ENCODE assay signal across 12 mouse cellular contexts in the genomic region with DNA sequence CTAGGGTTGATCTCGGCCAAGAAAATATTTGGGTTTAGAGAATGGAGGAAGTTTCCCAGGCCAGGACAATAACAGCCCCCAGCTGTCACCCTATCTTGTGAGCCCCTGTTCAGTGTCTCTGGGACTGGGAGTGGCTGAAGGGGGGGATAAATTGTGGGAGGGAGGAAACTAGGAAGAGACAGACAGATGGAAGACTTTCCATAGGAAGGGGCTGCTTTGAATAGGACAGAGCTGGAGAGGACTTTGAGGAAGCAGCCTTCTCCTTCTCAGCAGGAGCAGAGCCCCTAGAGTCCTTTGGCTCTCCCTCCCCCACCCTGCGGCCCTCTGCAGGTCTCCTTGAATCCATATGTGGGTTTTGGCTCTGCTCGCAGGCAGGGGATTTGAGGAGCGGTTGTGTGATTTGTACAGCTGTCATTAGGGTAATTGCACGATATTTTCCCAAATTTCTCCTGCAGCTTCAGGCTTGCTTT.
DNase-seq lines count a peak whose midpoint lies in the region; ATAC-seq and TF ChIP-seq lines count a peak whose summit lies in the region.
"Had no signal": no experiment of that assay in that cellular context is flagged by ENCODE, and none has a peak within 500 bp of the region (broad histone marks: within the 10 kb centered on the region; RNA-seq: fewer than 3 reads in every experiment).

No protein-coding gene starts in this region.

- ATAC-seq in liver, postnatal 0 days, result no peak
- peak; percentile 82 for ATAC-seq in heart, embryonic 12.5 days (ENCODE audit: insufficient number of reproducible peaks, low FRiP score)

- H3K36me3 ChIP-seq in heart, adult 2 months (ENCODE audit: control insufficient read depth, insufficient read depth, low read length), result no peaks in the 10 kb centered on the region; the same call in none of the 2 replicates
- no peaks in the 10 kb centered on the region for H3K36me3 ChIP-seq in liver, postnatal 0 days (replicated peaks; ENCODE audit: insufficient read depth, low read length)
- H3K36me3 ChIP-seq in heart, embryonic 12.5 days, result no peaks in the 10 kb centered on the region

- no peak for TF ChIP-seq CTCF in heart, adult 2 months (IDR thresholded peaks at IDR 0.05)
- no peak for TF ChIP-seq CTCF in liver, postnatal 0 days (IDR thresholded peaks at IDR 0.05; ENCODE audit: low read depth)
- TF ChIP-seq CTCF in left cerebral cortex, adult 2 months (IDR thresholded peaks at IDR 0.05), result no peak

- no peaks in the 10 kb centered on the region for H3K9me3 ChIP-seq in liver, postnatal 0 days (ENCODE audit: low read length)
- no peaks in the 10 kb centered on the region for H3K9me3 ChIP-seq in heart, embryonic 12.5 days (replicated peaks)

- DNase-seq in heart, adult 2 months, result no peak
- no peak for DNase-seq in heart, postnatal 36 days
- DNase-seq in liver, result peak; percentile 14
- DNase-seq in liver, postnatal 0 days, result no peak
- DNase-seq in kidney, postnatal 4 days, result peak; percentile 41 to 43
- no peak for DNase-seq in left cerebral cortex, adult 2 months (ENCODE audit: extremely low spot score in 1 of 2, low spot score in 2 of 2)
- no peak for DNase-seq in embryo, embryonic 9.5 days (ENCODE audit: extremely low spot score)
- DNase-seq: adrenal gland, postnatal 36 days; thymus, postnatal 14 days had no signal

- intact Hi-C loops in heart, adult 2 months (cut with DNase I), result loop anchor here (5.0 to 10.0 kb wide), 2 partner anchors 73 to 196 kb away; no protein-coding TSS in a partner anchor
- intact Hi-C loops in heart, postnatal 36 days (cut with DNase I), result loop anchor here (5.0 kb wide), 1 partner anchor 73 kb away; no protein-coding TSS in a partner anchor
- intact Hi-C loops in left cerebral cortex, adult 2 months (cut with DNase I), result no loop called here

- H3K27me3 ChIP-seq in heart, adult 2 months (ENCODE audit: control insufficient read depth, insufficient read depth, low read length), result no peaks in the 10 kb centered on the region
- no peaks in the 10 kb centered on the region for H3K27me3 ChIP-seq in liver, postnatal 0 days (ENCODE audit: insufficient read depth, low read length)
- H3K27me3 ChIP-seq in heart, embryonic 12.5 days (replicated peaks), result peaks cover 30% of the 10 kb centered on the region

- H3K4me1 ChIP-seq in heart, adult 2 months (ENCODE audit: control insufficient read depth, insufficient read depth, low read length), result peaks cover 2% of the 10 kb centered on the region
- no peaks in the 10 kb centered on the region for H3K4me1 ChIP-seq in liver, postnatal 0 days (ENCODE audit: insufficient read depth)
- peaks cover 29% of the 10 kb centered on the region for H3K4me1 ChIP-seq in heart, embryonic 12.5 days (replicated peaks)

- peak overlapping the region; percentile 63 for H3K27ac ChIP-seq in heart, adult 2 months
- H3K27ac ChIP-seq in liver, postnatal 0 days (ENCODE audit: low read depth), result no peak overlapping the region
- H3K27ac ChIP-seq in heart, embryonic 12.5 days (ENCODE audit: poor library complexity, severe bottlenecking), result peak overlapping the region; percentile 66
- no peak overlapping the region for H3K27ac ChIP-seq in left cerebral cortex, adult 2 months
- H3K27ac ChIP-seq: liver, embryonic 14.5 days had no signal

- WGBS in heart, adult 2 months, result 33% methylated on average over 5 of the region's 5 CpGs
- 45% methylated on average over 5 of the region's 5 CpGs for WGBS in liver, postnatal 0 days (ENCODE audit: insufficient replicate concordance)
- WGBS in heart, embryonic 12.5 days, result 35% methylated on average over 5 of the region's 5 CpGs

- H3K4me2 ChIP-seq in liver, postnatal 0 days (ENCODE audit: low read depth, low read length), result no peak overlapping the region
- no peak overlapping the region for H3K4me2 ChIP-seq in heart, embryonic 12.5 days

- no peak for TF ChIP-seq POLR2A in heart, adult 2 months (IDR thresholded peaks at IDR 0.05; ENCODE audit: insufficient read depth, low read depth, low read length)

- no peak overlapping the region for H3K9ac ChIP-seq in heart, adult 2 months (ENCODE audit: low read depth, low read length)
- H3K9ac ChIP-seq in liver, postnatal 0 days (replicated peaks), result no peak overlapping the region
- no peak overlapping the region for H3K9ac ChIP-seq in heart, embryonic 12.5 days
- H3K9ac ChIP-seq: liver, embryonic 14.5 days had no signal

- TF ChIP-seq EP300 in heart, adult 2 months (IDR thresholded peaks at IDR 0.05; ENCODE audit: insufficient read depth, low read depth, low read length), result no peak
- TF ChIP-seq EP300 in liver, postnatal 0 days (IDR thresholded peaks at IDR 0.05; ENCODE audit: low read depth), result no peak

- H3K4me3 ChIP-seq in heart, adult 2 months, result no peak overlapping the region
- no peak overlapping the region for H3K4me3 ChIP-seq in liver, postnatal 0 days (ENCODE audit: low read depth, low read length)
- H3K4me3 ChIP-seq in heart, embryonic 12.5 days, result no peak overlapping the region
- H3K4me3 ChIP-seq in left cerebral cortex, adult 2 months, result no peak overlapping the region
- H3K4me3 ChIP-seq: erythroblast, embryonic 14.5 days had no signal

- no peaks in the 10 kb centered on the region for H3K79me2 ChIP-seq in heart, adult 2 months (replicated peaks; ENCODE audit: control insufficient read depth, insufficient read depth, low read length)

Comparison
In these comparisons a context has a peak if more than half of its experiments do, and no peak if none do; other contexts are left out.
1. DNase-seq: peak in liver (single experiment) and kidney, postnatal 4 days (2 of 2); none in heart, adult 2 months (0 of 2), heart, postnatal 36 days (0 of 2), liver, postnatal 0 days (single experiment), left cerebral cortex, adult 2 months (0 of 2) and embryo, embryonic 9.5 days (single experiment).
2. H3K27ac ChIP-seq: peak in heart, adult 2 months (single experiment) and heart, embryonic 12.5 days (single experiment); none in liver, postnatal 0 days (single experiment) and left cerebral cortex, adult 2 months (single experiment).